ENCODE assay signal across 18 mouse cellular contexts in the genomic region with DNA sequence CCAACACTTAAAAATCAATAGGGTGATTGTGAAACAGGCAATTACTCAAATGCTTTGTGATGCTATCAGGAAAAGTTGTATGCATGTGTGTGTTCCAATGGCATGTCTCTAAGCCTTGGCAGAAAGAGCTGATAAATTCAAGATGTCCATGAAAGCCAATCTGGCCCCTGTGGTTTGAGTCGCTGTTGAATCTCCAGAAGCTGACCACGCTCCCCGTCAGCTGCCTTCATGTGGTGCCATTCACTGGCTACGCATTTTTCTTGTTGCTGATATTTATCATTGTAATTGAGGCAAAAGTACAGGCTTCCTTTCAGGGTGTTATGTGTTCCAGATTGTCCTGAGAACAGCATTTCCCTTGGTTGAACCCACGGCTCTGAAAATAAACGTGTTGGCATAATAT.
"Had no signal": no experiment of that assay in that cellular context is flagged by ENCODE, and none has a peak within 500 bp of the region (broad histone marks: within the 10 kb centered on the region; RNA-seq: fewer than 3 reads in every experiment).

No protein-coding gene starts in this region.

- H3K27ac ChIP-seq: kidney, postnatal 0 days; limb, embryonic 12.5 days; liver, embryonic 15.5 days; midbrain, embryonic 10.5 days; stomach, embryonic 15.5 days had no signal

- H3K4me2 ChIP-seq: limb, embryonic 12.5 days; liver, embryonic 11.5 days; liver, embryonic 15.5 days; lung, embryonic 14.5 days; stomach, embryonic 15.5 days had no signal

- H3K27me3 ChIP-seq: limb, embryonic 12.5 days; liver, embryonic 15.5 days; stomach, embryonic 15.5 days had no signal

- DNase-seq: kidney, adult 9 months; kidney, postnatal 36 days; lung, embryonic 14.5 days; lung, postnatal 10 days; lung, postnatal 4 days; midbrain, embryonic 14.5 days; retina, postnatal 1 day; right cerebral cortex, postnatal 4 days; spleen, adult 18-20 months; thymus, adult 2 months; thymus, postnatal 36 days had no signal

- H3K4me1 ChIP-seq: limb, embryonic 12.5 days; midbrain, embryonic 10.5 days; stomach, embryonic 15.5 days had no signal

- H3K4me3 ChIP-seq: limb, embryonic 12.5 days; liver, embryonic 15.5 days; midbrain, embryonic 10.5 days; myocyte; stomach, embryonic 15.5 days had no signal

- H3K9me3 ChIP-seq: limb, embryonic 12.5 days; liver, embryonic 15.5 days; midbrain, embryonic 10.5 days; stomach, embryonic 15.5 days had no signal

- H3K9ac ChIP-seq: limb, embryonic 12.5 days; liver, embryonic 15.5 days; lung, embryonic 14.5 days; stomach, embryonic 15.5 days had no signal
